Mouse (Mus musculus) spleen, adult 2 months (tissue): ENCODE measurements at regions not wholly inside any gene's neighbourhood (a gene's known extent, or its start where the extent isn't known, plus 50 kb on each side); places are given as distances from the start of the nearest gene placed in this dataset.

Experiments
- CTCF ChIP-seq: fragments of 200-500 bp; IDR thresholded peaks from 2 replicates; pipeline ENCODE4 v1.5.1; 2011; ENCODE audit warnings: mild to moderate bottlenecking, inconsistent platforms; ENCODE audit not compliant: insufficient read depth, insufficient read length, insufficient replicate concordance; ENCODE audit errors: extremely low read depth
- POLR2A ChIP-seq: fragments of 200-500 bp; IDR thresholded peaks from 2 replicates; pipeline ENCODE4 v1.6.1; 2011; ENCODE audit warnings: low read depth, low read length, inconsistent platforms

- no peak for TF ChIP-seq CTCF
- no peak for TF ChIP-seq POLR2A
These were observed 62.0 kb upstream of the Spag17 start for GRCm38 (mm10) chr3:99823256-99823655.
